Mouse (Mus musculus) bone marrow, adult 2 months (tissue): ENCODE data around the gene Camta1.

Experiments used
- CTCF ChIP-seq: fragments of 200-500 bp; IDR thresholded peaks from 2 replicates; pipeline ENCODE4 v1.5.1; 2011; ENCODE audit warnings: low read length, control low read depth; ENCODE audit not compliant: control insufficient read depth, insufficient read depth
- POLR2A ChIP-seq: fragments of 200-500 bp; IDR thresholded peaks from 2 replicates; pipeline ENCODE4 v1.6.1; 2011; ENCODE audit warnings: low read depth, mild to moderate bottlenecking, control low read depth, low read length, borderline replicate concordance; ENCODE audit not compliant: control insufficient read depth

- no peak for TF ChIP-seq CTCF
- no peak for TF ChIP-seq POLR2A
Observed at GRCm38 (mm10) chr4:151640971-151641370, 220.7 kb downstream of the Camta1 start.
